Mouse (Mus musculus): Measurements from ENCODE around the gene Urgcp.

DNA sequence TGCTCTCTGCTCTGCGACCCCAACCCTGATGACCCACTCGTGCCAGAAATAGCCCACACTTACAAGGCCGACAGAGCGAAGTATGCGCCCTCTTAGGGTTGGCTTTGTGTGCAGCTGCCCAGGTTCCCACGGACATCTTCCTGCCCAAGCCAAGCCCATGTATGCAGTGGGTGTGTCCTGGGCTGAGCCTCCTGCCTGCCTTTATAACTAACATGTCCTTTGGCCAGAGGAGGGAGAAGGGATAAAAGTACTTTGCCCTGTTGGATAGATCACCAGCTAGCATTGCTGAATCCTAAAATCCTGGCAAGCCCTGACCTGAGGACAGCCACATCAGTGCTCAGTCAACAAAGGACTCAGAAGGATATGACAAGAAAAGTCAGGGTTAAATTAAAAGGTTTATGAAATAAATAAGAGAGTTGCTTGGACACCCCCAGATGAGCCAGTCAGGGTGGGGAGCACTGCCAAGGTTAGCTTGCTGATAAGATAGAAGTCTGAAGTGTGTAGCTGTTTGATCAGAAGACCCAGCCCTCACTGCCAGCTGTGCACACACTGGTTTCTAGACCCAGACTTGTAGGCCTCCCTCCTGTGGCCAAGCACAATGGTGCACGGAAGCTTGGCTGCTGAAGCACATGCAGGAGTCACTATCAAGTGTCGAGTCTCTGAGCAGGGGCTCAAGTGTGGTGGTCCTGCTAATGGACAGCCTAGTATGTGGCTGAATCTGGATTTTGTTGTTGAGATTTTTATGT, 20.2 kb upstream of the Urgcp start:
- TF ChIP-seq CTCF (conservative IDR thresholded peaks at IDR 0.05; ENCODE audit: low read length) (no peak), NANOG (IDR thresholded peaks at IDR 0.05; ENCODE audit: borderline replicate concordance, low read length) (no peak), POU5F1 (IDR thresholded peaks at IDR 0.05; ENCODE audit: borderline replicate concordance, low read length) (no peak)

All from E14TG2a.4 (cell line).